Mouse (Mus musculus): Measurements from ENCODE around the gene Txnip. TPM values are rescaled to one million over a fixed set of nuclear protein-coding genes. Genes with fewer than 3 reads are reported as not detected.

Txnip gene
- polyA plus RNA-seq, 1 experiment = 42.6 TPM

GRCm38 (mm10) chr3:96570643-96571042 is 12.9 kb downstream of the Txnip start:
- Histone ChIP-seq H3ac (ENCODE audit: control insufficient read depth, insufficient read length) (no peak overlapping the region), H3K79me2 (ENCODE audit: control insufficient read depth, insufficient read depth) (no peaks in the 10 kb centered on the region), H3K4me3 (no peak overlapping the region), H3K4me2 (ENCODE audit: low read depth) (no peak overlapping the region), H3K36me3 (ENCODE audit: control insufficient read depth, insufficient read depth) (no peaks in the 10 kb centered on the region), H3K27me3 (ENCODE audit: control insufficient read depth, insufficient read depth, insufficient read length) (no peaks in the 10 kb centered on the region)
- TF ChIP-seq MAX (IDR thresholded peaks at IDR 0.05; ENCODE audit: low read depth) = no peak
- no peak for TF ChIP-seq SRF (IDR thresholded peaks at IDR 0.05; ENCODE audit: control insufficient read depth, insufficient read length, low read depth)
- TF ChIP-seq E2F4 (IDR thresholded peaks at IDR 0.05; ENCODE audit: insufficient read depth) = no peak
- no peak for TF ChIP-seq TCF12 (IDR thresholded peaks at IDR 0.05; ENCODE audit: insufficient read depth, poor library complexity, severe bottlenecking)
- TF ChIP-seq POLR2A (IDR thresholded peaks at IDR 0.05; ENCODE audit: insufficient read length, low read depth) = no peak
- no peak for TF ChIP-seq MYOG (IDR thresholded peaks at IDR 0.05; ENCODE audit: control insufficient read depth in 1 of 3, insufficient read depth in 1 of 3, insufficient read length in 2 of 3, low read depth in 2 of 3)
- TF ChIP-seq MYOD1 (IDR thresholded peaks at IDR 0.05; ENCODE audit: control insufficient read depth in 1 of 3, insufficient read length in 2 of 3, low read depth in 2 of 3) = no peak

GRCm38 (mm10) chr3:96571336-96571735 is 13.6 kb downstream of the Txnip start:
- H3K4me2 ChIP-seq (ENCODE audit: low read depth) = no peak overlapping the region
- TF ChIP-seq USF1 (IDR thresholded peaks at IDR 0.05; ENCODE audit: low read depth) (no peak), TCF3 (IDR thresholded peaks at IDR 0.05; ENCODE audit: insufficient read length, low read depth) (no peak), POLR2AphosphoS2 (IDR thresholded peaks at IDR 0.05; ENCODE audit: insufficient read length, low read depth) (no peak), E2F4 (IDR thresholded peaks at IDR 0.05; ENCODE audit: insufficient read depth) (no peak), CEBPB (IDR thresholded peaks at IDR 0.05; ENCODE audit: insufficient read depth, poor library complexity, severe bottlenecking) (no peak), MYOG (IDR thresholded peaks at IDR 0.05; ENCODE audit: control insufficient read depth in 1 of 3, insufficient read depth in 1 of 3, insufficient read length in 2 of 3, low read depth in 2 of 3) (no peak), TCF12 (IDR thresholded peaks at IDR 0.05; ENCODE audit: insufficient read depth, poor library complexity, severe bottlenecking) (no peak), SRF (IDR thresholded peaks at IDR 0.05; ENCODE audit: control insufficient read depth, insufficient read length, low read depth) (no peak), REST (IDR thresholded peaks at IDR 0.05; ENCODE audit: insufficient read depth, insufficient read length) (no peak)
- no peak overlapping the region for H3K4me3 ChIP-seq
- H3K27me3 ChIP-seq (ENCODE audit: control insufficient read depth, insufficient read depth, insufficient read length) = no peaks in the 10 kb centered on the region
- no peaks in the 10 kb centered on the region for H3K36me3 ChIP-seq (ENCODE audit: control insufficient read depth, insufficient read depth)
- H3K79me2 ChIP-seq (ENCODE audit: control insufficient read depth, insufficient read depth) = no peaks in the 10 kb centered on the region
- H3ac ChIP-seq (ENCODE audit: control insufficient read depth, insufficient read length) = no peak overlapping the region

- no peak overlapping the region for H3K4me2 ChIP-seq (ENCODE audit: low read depth)
- TF ChIP-seq MAX (IDR thresholded peaks at IDR 0.05; ENCODE audit: low read depth) (no peak), TCF3 (IDR thresholded peaks at IDR 0.05; ENCODE audit: insufficient read length, low read depth) (no peak), REST (IDR thresholded peaks at IDR 0.05; ENCODE audit: insufficient read depth, insufficient read length) (no peak), MYOG (IDR thresholded peaks at IDR 0.05; ENCODE audit: control insufficient read depth in 1 of 3, insufficient read depth in 1 of 3, insufficient read length in 2 of 3, low read depth in 2 of 3) (no peak), SRF (IDR thresholded peaks at IDR 0.05; ENCODE audit: control insufficient read depth, insufficient read length, low read depth) (no peak), POLR2A (IDR thresholded peaks at IDR 0.05; ENCODE audit: insufficient read length, low read depth) (no peak), POLR2AphosphoS2 (IDR thresholded peaks at IDR 0.05; ENCODE audit: insufficient read length, low read depth) (no peak), USF1 (IDR thresholded peaks at IDR 0.05; ENCODE audit: low read depth) (no peak), CEBPB (IDR thresholded peaks at IDR 0.05; ENCODE audit: insufficient read depth, poor library complexity, severe bottlenecking) (no peak), MYOD1 (IDR thresholded peaks at IDR 0.05; ENCODE audit: control insufficient read depth in 1 of 3, insufficient read length in 2 of 3, low read depth in 2 of 3) (no peak), TCF12 (IDR thresholded peaks at IDR 0.05; ENCODE audit: insufficient read depth, poor library complexity, severe bottlenecking) (no peak), E2F4 (IDR thresholded peaks at IDR 0.05; ENCODE audit: insufficient read depth) (no peak)
- H3K36me3 ChIP-seq (ENCODE audit: control insufficient read depth, insufficient read depth) = no peaks in the 10 kb centered on the region
- no peaks in the 10 kb centered on the region for H3K79me2 ChIP-seq (ENCODE audit: control insufficient read depth, insufficient read depth)
- H3K27me3 ChIP-seq (ENCODE audit: control insufficient read depth, insufficient read depth, insufficient read length) = no peaks in the 10 kb centered on the region
- H3ac ChIP-seq (ENCODE audit: control insufficient read depth, insufficient read length) = no peak overlapping the region
- H3K4me3 ChIP-seq = no peak overlapping the region
These were observed 14.3 kb downstream of the Txnip start for GRCm38 (mm10) chr3:96571896-96572698.

- Histone ChIP-seq H3K4me2 (ENCODE audit: low read depth) (no peak overlapping the region), H3K4me3 (no peak overlapping the region)
These were observed 16.1 kb downstream of the Txnip start for GRCm38 (mm10) chr3:96573611-96574511.

More at GRCm38 (mm10) chr3:96573611-96574511, 16.1 kb downstream of the Txnip start:
- Histone ChIP-seq H3K36me3 (ENCODE audit: control insufficient read depth, insufficient read depth) (no peaks in the 10 kb centered on the region), H3K27me3 (ENCODE audit: control insufficient read depth, insufficient read depth, insufficient read length) (no peaks in the 10 kb centered on the region), H3K79me2 (ENCODE audit: control insufficient read depth, insufficient read depth) (no peaks in the 10 kb centered on the region), H3ac (ENCODE audit: control insufficient read depth, insufficient read length) (no peak overlapping the region)
- TF ChIP-seq TCF3 (IDR thresholded peaks at IDR 0.05; ENCODE audit: insufficient read length, low read depth) (no peak), REST (IDR thresholded peaks at IDR 0.05; ENCODE audit: insufficient read depth, insufficient read length) (no peak), MAX (IDR thresholded peaks at IDR 0.05; ENCODE audit: low read depth) (no peak), POLR2AphosphoS2 (IDR thresholded peaks at IDR 0.05; ENCODE audit: insufficient read length, low read depth) (no peak)

Measured in myocyte (in vitro differentiated cells).